Mouse (Mus musculus) olfactory bulb, adult 2 months (tissue): ENCODE results near the gene Zfp524.

Experiments
- CTCF ChIP-seq: fragments of 200-500 bp; IDR thresholded peaks from 2 replicates; pipeline ENCODE4 v1.5.1; 2012; ENCODE audit warnings: low read depth, mild to moderate bottlenecking, low read length, moderate library complexity; ENCODE audit not compliant: insufficient read depth
- POLR2A ChIP-seq: fragments of 200-500 bp; IDR thresholded peaks from 2 replicates; pipeline ENCODE4 v1.6.1; 2012; ENCODE audit warnings: mild to moderate bottlenecking, low read depth, low read length, moderate library complexity; ENCODE audit not compliant: insufficient read depth

GRCm38 (mm10) chr7:5051193-5052192, 37.3 kb downstream of the Zfp524 start, which contains the start of gene Zfp580:
- TF ChIP-seq CTCF (no peak), POLR2A (peak; percentile 70)
